Mouse (Mus musculus) liver, postnatal 0 days (tissue): ENCODE data around the gene Krt14.

ENCODE experiments used
- CTCF ChIP-seq: sonication (generic); IDR thresholded peaks from 2 replicates; pipeline ENCODE4 v1.5.1; 2016; ENCODE audit warnings: antibody characterized with exemption, low read depth
- EP300 ChIP-seq: IDR thresholded peaks from 2 replicates; pipeline ENCODE4 v1.6.1; 2016; ENCODE audit warnings: antibody characterized with exemption, low read depth, mild to moderate bottlenecking

- TF ChIP-seq CTCF, result no peak
- no peak for TF ChIP-seq EP300
These were observed 49.4 kb downstream of the Krt14 start for GRCm38 (mm10) chr11:100157908-100158477.
